Mouse (Mus musculus) CH12.LX (cell line): Measurements from ENCODE around the gene Sox1. TPM values are rescaled to one million over a fixed set of nuclear protein-coding genes. Genes with fewer than 3 reads are reported as not detected.

Experiments
- DNase-seq: peaks from one replicate; pipeline ENCODE4 v3.0.0-alpha.2; 2013; ENCODE audit errors: extremely low read depth
- H3K27ac ChIP-seq: 2 replicates; pipeline ENCODE4 v1.5.1; 2012; ENCODE audit warnings: low read depth, mild to moderate bottlenecking, control low read depth, moderate library complexity; ENCODE audit not compliant: insufficient read depth
- H3K27me3 ChIP-seq: replicated peaks from 2 replicates; pipeline ENCODE3; 2012; ENCODE audit warnings: inconsistent platforms
- H3K36me3 ChIP-seq, 2 experiments: replicated peaks in 1 of 2; 2 replicates each; pipeline versions ENCODE3 to v1.6.1; 2012; ENCODE audit warnings: inconsistent platforms in 1 of 2, low read length in 1 of 2, mild to moderate bottlenecking in 1 of 2, mixed read lengths in 1 of 2, moderate library complexity in 1 of 2; ENCODE audit not compliant: control insufficient read depth in 1 of 2, insufficient read depth in 1 of 2
- H3K4me1 ChIP-seq, 2 experiments: 2 replicates each; pipeline ENCODE4 v1.6.1; 2012; ENCODE audit warnings: inconsistent platforms in 1 of 2, moderate library complexity in 1 of 2; ENCODE audit not compliant: insufficient read depth in 2 of 2, control insufficient read depth in 1 of 2
- H3K4me2 ChIP-seq: 2 replicates; pipeline ENCODE4 v1.6.1; 2012; ENCODE audit warnings: low read depth, mild to moderate bottlenecking, control low read depth; ENCODE audit not compliant: poor library complexity, insufficient read depth, severe bottlenecking
- H3K4me3 ChIP-seq, 3 experiments: fragments of 150-350 bp in 1 of 3; sonication (generic) in 1 of 3; replicated peaks in 1 of 3; 2 replicates each; pipeline versions ENCODE3 to v1.5.1; 2011 to 2012; ENCODE audit warnings: low read depth in 2 of 3, low read length in 2 of 3, mild to moderate bottlenecking in 2 of 3, moderate library complexity in 2 of 3, control low read depth in 1 of 3, improper control_type of control experiment in 1 of 3, inconsistent platforms in 1 of 3, mixed read lengths in 1 of 3; ENCODE audit not compliant: poor library complexity in 1 of 3
- H3K79me2 ChIP-seq: replicated peaks from 2 replicates; pipeline ENCODE4 v1.6.1; 2012; ENCODE audit warnings: mild to moderate bottlenecking, moderate library complexity; ENCODE audit not compliant: control insufficient read depth, poor library complexity, insufficient read depth, severe bottlenecking; ENCODE audit errors: extremely low read depth
- H3K9ac ChIP-seq: 2 replicates; pipeline ENCODE4 v1.6.1; 2012; ENCODE audit warnings: low read depth, mild to moderate bottlenecking, control low read depth, moderate library complexity; ENCODE audit not compliant: insufficient read depth
- H3K9me3 ChIP-seq: replicated peaks from 2 replicates; pipeline ENCODE3; 2012; ENCODE audit warnings: low read length, inconsistent platforms, mixed read lengths
- BHLHE40 ChIP-seq: IDR thresholded peaks from 2 replicates; pipeline ENCODE4 v1.6.1; 2011; ENCODE audit warnings: mild to moderate bottlenecking, low read depth, low read length, improper control_type of control experiment
- CHD2 ChIP-seq: IDR thresholded peaks from 2 replicates; pipeline ENCODE4 v1.6.1; 2011; ENCODE audit warnings: low read length, improper control_type of control experiment
- CTCF ChIP-seq, 2 experiments: IDR thresholded peaks in 1 of 2; conservative IDR thresholded peaks in 1 of 2; 2 replicates each; pipeline ENCODE4 v1.5.1; 2011 to 2012; ENCODE audit warnings: low read depth in 2 of 2, low read length in 2 of 2, improper control_type of control experiment in 1 of 2, inconsistent platforms in 1 of 2, mild to moderate bottlenecking in 1 of 2, moderate library complexity in 1 of 2
- E2F4 ChIP-seq: IDR thresholded peaks from 2 replicates; pipeline ENCODE4 v1.6.1; 2011; ENCODE audit warnings: low read depth, low read length, improper control_type of control experiment; ENCODE audit not compliant: insufficient replicate concordance
- ELF1 ChIP-seq: IDR thresholded peaks from 2 replicates; pipeline ENCODE4 v1.6.1; 2014; ENCODE audit warnings: low read depth, mild to moderate bottlenecking, inconsistent platforms, low read length, improper control_type of control experiment
- EP300 ChIP-seq: IDR thresholded peaks from 2 replicates; pipeline ENCODE4 v1.6.1; 2011; ENCODE audit warnings: low read length, improper control_type of control experiment
- ETS1 ChIP-seq: conservative IDR thresholded peaks from 2 replicates; pipeline ENCODE4 v1.6.1; 2012; ENCODE audit warnings: low read depth, mild to moderate bottlenecking, inconsistent platforms, low read length, improper control_type of control experiment, moderate library complexity
- HCFC1 ChIP-seq: IDR thresholded peaks from 2 replicates; pipeline ENCODE4 v1.6.1; 2012; ENCODE audit warnings: low read depth, mild to moderate bottlenecking, inconsistent platforms, low read length, improper control_type of control experiment
- IRF4 ChIP-seq: IDR thresholded peaks from 2 replicates; pipeline ENCODE4 v1.6.1; 2014; ENCODE audit warnings: low read depth, mild to moderate bottlenecking, inconsistent platforms, low read length, improper control_type of control experiment
- JUND ChIP-seq: conservative IDR thresholded peaks from 2 replicates; pipeline ENCODE4 v1.6.1; 2011; ENCODE audit warnings: low read depth, low read length, improper control_type of control experiment
- KAT2A ChIP-seq: IDR thresholded peaks from 2 replicates; pipeline ENCODE4 v1.6.1; 2012; ENCODE audit warnings: low read length, improper control_type of control experiment, inconsistent platforms; ENCODE audit not compliant: insufficient replicate concordance
- MAX ChIP-seq: IDR thresholded peaks from 2 replicates; pipeline ENCODE4 v1.6.1; 2011; ENCODE audit warnings: low read length, improper control_type of control experiment
- MAZ ChIP-seq: IDR thresholded peaks from 2 replicates; pipeline ENCODE4 v1.6.1; 2012; ENCODE audit warnings: low read depth, mild to moderate bottlenecking, inconsistent platforms, low read length, improper control_type of control experiment, moderate library complexity
- MEF2A ChIP-seq: IDR thresholded peaks from 2 replicates; pipeline ENCODE4 v1.6.1; 2014; ENCODE audit warnings: low read depth, mild to moderate bottlenecking, inconsistent platforms, low read length, improper control_type of control experiment, borderline replicate concordance
- MYC ChIP-seq: IDR thresholded peaks from 2 replicates; pipeline ENCODE4 v1.6.1; 2011; ENCODE audit warnings: low read depth, mild to moderate bottlenecking, improper control_type of control experiment, low read length
- NELFE ChIP-seq: IDR thresholded peaks from 2 replicates; pipeline ENCODE4 v1.6.1; 2011; ENCODE audit warnings: low read depth, low read length, improper control_type of control experiment
- PAX5 ChIP-seq: IDR thresholded peaks from 2 replicates; pipeline ENCODE4 v1.6.1; 2012; ENCODE audit warnings: low read length, inconsistent platforms, mixed read lengths
- RAD21 ChIP-seq: IDR thresholded peaks from 2 replicates; pipeline ENCODE4 v1.6.1; 2011; ENCODE audit warnings: low read depth, mild to moderate bottlenecking, low read length, improper control_type of control experiment, moderate library complexity
- RCOR1 ChIP-seq: conservative IDR thresholded peaks from 2 replicates; pipeline ENCODE4 v1.6.1; 2012; ENCODE audit warnings: low read depth, mild to moderate bottlenecking, inconsistent platforms, low read length, improper control_type of control experiment
- SIN3A ChIP-seq: IDR thresholded peaks from 2 replicates; pipeline ENCODE4 v1.6.1; 2012; ENCODE audit warnings: low read length, improper control_type of control experiment, inconsistent platforms
- SMC3 ChIP-seq: IDR thresholded peaks from 2 replicates; pipeline ENCODE4 v1.6.1; 2011; ENCODE audit warnings: low read depth, low read length, improper control_type of control experiment
- TBP ChIP-seq: conservative IDR thresholded peaks from 2 replicates; pipeline ENCODE4 v1.6.1; 2011; ENCODE audit warnings: low read depth, low read length, improper control_type of control experiment
- UBTF ChIP-seq: IDR thresholded peaks from 2 replicates; pipeline ENCODE4 v1.6.1; 2012; ENCODE audit warnings: low read depth, mild to moderate bottlenecking, inconsistent platforms, low read length, improper control_type of control experiment, moderate library complexity
- USF1 ChIP-seq: IDR thresholded peaks from 2 replicates; pipeline ENCODE4 v1.6.1; 2014; ENCODE audit warnings: low read depth, mild to moderate bottlenecking, inconsistent platforms, low read length, improper control_type of control experiment
- ZC3H11A ChIP-seq: IDR thresholded peaks from 2 replicates; pipeline ENCODE4 v1.6.1; 2012; ENCODE audit warnings: low read depth, mild to moderate bottlenecking, inconsistent platforms, low read length, improper control_type of control experiment
- ZMIZ1 ChIP-seq: IDR thresholded peaks from 2 replicates; pipeline ENCODE4 v1.6.1; 2012; ENCODE audit warnings: low read depth, mild to moderate bottlenecking, inconsistent platforms, low read length, improper control_type of control experiment
- ZNF384 ChIP-seq: IDR thresholded peaks from 2 replicates; pipeline ENCODE4 v1.6.1; 2012; ENCODE audit warnings: low read depth, low read length, improper control_type of control experiment, inconsistent platforms
- dilution Hi-C: fragments of 300-500 bp; cut with MboI; formaldehyde crosslinking; loops from 2 replicates; pipeline ENCODE4 v1.14.3; 2020; ENCODE audit warnings: low sequenced_read_pairs; ENCODE audit not compliant: extremely low pct_unique_long_range_greater_than_20kb, extremely low pct_ligation_motif_present
- in situ Hi-C: fragments of 300-500 bp; cut with MboI; formaldehyde crosslinking; loops from 3 replicates; pipeline ENCODE4 v1.14.3; 2019; ENCODE audit warnings: low sequenced_read_pairs, low pct_ligation_motif_present, low pct_unique_long_range_greater_than_20kb, mixed read lengths
- polyA plus RNA-seq: library from polyadenylated mRNA; unstranded; fragments of >175 nt; gene quantifications from 2 replicates; pipeline ENCODE4 v1.2.1, GENCODE M21; 2012; ENCODE audit warnings: low read depth; ENCODE audit not compliant: insufficient read length
- total RNA-seq, 2 experiments: library from RNA; depleted of rRNA; stranded (reverse); fragments of 300-350 nt in 1 of 2; fragments of >200 nt in 1 of 2; gene quantifications; 2 replicates each; pipeline ENCODE4 v1.2.3; 2012 to 2014

The Sox1 gene
- total and polyA plus RNA-seq, 3 experiments: not detected

- TF ChIP-seq NELFE (no peak), CHD2 (no peak), ETS1 (no peak), KAT2A (no peak), EP300 (no peak), IRF4 (no peak), USF1 (no peak), MEF2A (no peak), ZNF384 (no peak), MAZ (no peak), MYC (no peak), MAX (no peak), BHLHE40 (no peak), CTCF (conservative IDR thresholded peaks at IDR 0.05 in 1 of 2, IDR thresholded peaks at IDR 0.05 in 1 of 2; ENCODE audit: low read depth in 2 of 2, low read length in 2 of 2) (no peak), ZMIZ1 (no peak), RAD21 (no peak), RCOR1 (no peak), JUND (no peak)
- Histone ChIP-seq H3K4me1 (no peaks in the 10 kb centered on the region), H3K9ac (no peak overlapping the region), H3K4me2 (no peak overlapping the region), H3K9me3 (peaks cover 19% of the 10 kb centered on the region), H3K79me2 (no peaks in the 10 kb centered on the region), H3K27ac (no peak overlapping the region), H3K4me3 (no peak overlapping the region), H3K36me3 (no peaks in the 10 kb centered on the region), H3K27me3 (peaks cover 20% of the 10 kb centered on the region)
- in situ Hi-C loops: no loop called here
- DNase-seq: no peak
- dilution Hi-C loops: no loop called here
Measured at GRCm38 (mm10) chr8:12391366-12392250, 3.5 kb upstream of the Sox1 start.

- Histone ChIP-seq H3K4me1 (no peaks in the 10 kb centered on the region), H3K27ac (no peak overlapping the region), H3K36me3 (no peaks in the 10 kb centered on the region), H3K79me2 (no peaks in the 10 kb centered on the region), H3K4me2 (no peak overlapping the region), H3K9me3 (peaks cover 28% of the 10 kb centered on the region), H3K4me3 (no peak overlapping the region), H3K27me3 (peaks cover 20% of the 10 kb centered on the region), H3K9ac (no peak overlapping the region)
- in situ Hi-C loops (no loop called here), dilution Hi-C loops (no loop called here)
- DNase-seq: no peak
- TF ChIP-seq TBP (no peak), PAX5 (no peak), HCFC1 (no peak), MAX (no peak), CTCF (conservative IDR thresholded peaks at IDR 0.05 in 1 of 2, IDR thresholded peaks at IDR 0.05 in 1 of 2; ENCODE audit: low read depth in 2 of 2, low read length in 2 of 2) (no peak), MAZ (no peak), ELF1 (no peak), MEF2A (no peak), SMC3 (no peak), ETS1 (no peak), UBTF (no peak), CHD2 (no peak), E2F4 (no peak), SIN3A (no peak), JUND (no peak), ZC3H11A (no peak), IRF4 (no peak)
Measured at GRCm38 (mm10) chr8:12392801-12393200, 2.3 kb upstream of the Sox1 start.
